Mouse (Mus musculus): ENCODE results near the gene Tnxb.

- TF ChIP-seq CTCF (IDR thresholded peaks at IDR 0.05; ENCODE audit: control insufficient read depth, insufficient read depth, insufficient replicate concordance, low read depth, low read length) (no peak), POLR2A (IDR thresholded peaks at IDR 0.05; ENCODE audit: control insufficient read depth, low read depth, low read length) (no peak)
These were observed 7.4 kb upstream of the Tnxb start for GRCm38 (mm10) chr17:34662978-34663377.

Measured in testis, adult 2 months (tissue).